Mouse (Mus musculus) hindbrain, embryonic 11.5 days (tissue): ENCODE measurements around the gene Gm28308. TPM values are rescaled to one million over a fixed set of nuclear protein-coding genes. Genes with fewer than 3 reads are reported as not detected.

Source experiments
- ATAC-seq: fragments of 200-750 bp; cut with Nextera tagmentation; 2 replicates; pipeline ENCODE4 v1.8.0; 2017; ENCODE audit warnings: mild to moderate bottlenecking, moderate TSS enrichment, moderate library complexity; ENCODE audit not compliant: low FRiP score
- DNase-seq: peaks from one replicate; pipeline ENCODE4 v3.0.0-alpha.2; 2015; ENCODE audit warnings: low spot score
- H3K27ac ChIP-seq: fragments of 300-500 bp; sonication (generic); 2 replicates; pipeline ENCODE4 v1.5.1; 2014; ENCODE audit warnings: mild to moderate bottlenecking, low read depth, low read length
- H3K27me3 ChIP-seq: fragments of 300-500 bp; sonication (generic); 2 replicates; pipeline ENCODE4 v1.6.1; 2014; ENCODE audit warnings: mild to moderate bottlenecking, low read length, moderate library complexity, mixed read lengths; ENCODE audit not compliant: control insufficient read depth, insufficient read depth
- H3K36me3 ChIP-seq: fragments of 300-500 bp; sonication (generic); 2 replicates; pipeline ENCODE4 v1.6.1; 2014; ENCODE audit warnings: mild to moderate bottlenecking, low read length, moderate library complexity, mixed read lengths; ENCODE audit not compliant: control insufficient read depth, insufficient read depth
- H3K4me1 ChIP-seq: fragments of 300-500 bp; sonication (generic); replicated peaks from 2 replicates; pipeline ENCODE4 v1.6.1; 2014; ENCODE audit warnings: low read length, mixed read lengths; ENCODE audit not compliant: control insufficient read depth, insufficient read depth
- H3K4me2 ChIP-seq: fragments of 300-500 bp; sonication (generic); replicated peaks from 2 replicates; pipeline ENCODE4 v1.6.1; 2014; ENCODE audit warnings: mild to moderate bottlenecking, low read depth, low read length
- H3K4me3 ChIP-seq: fragments of 300-500 bp; sonication (generic); 2 replicates; pipeline ENCODE4 v1.5.1; 2014; ENCODE audit warnings: low read depth, low read length
- H3K9ac ChIP-seq: fragments of 300-500 bp; sonication (generic); 2 replicates; pipeline ENCODE4 v1.6.1; 2014; ENCODE audit warnings: low read depth, low read length
- H3K9me3 ChIP-seq: fragments of 300-500 bp; sonication (generic); 2 replicates; pipeline ENCODE4 v1.6.1; 2016; ENCODE audit warnings: low read length; ENCODE audit not compliant: control insufficient read depth
- WGBS: fragments of 180-500 bp; shearing (Covaris S2); extraction: QIAGEN DNeasy Blood & Tissue Kit; methylation state at CpG from one replicate; pipeline ENCODE4 v1.1.7; 2014; 5-methylcytosine and 5-hydroxymethylcytosine counted together
- polyA plus RNA-seq: library from polyadenylated mRNA; unstranded; fragments of >200 nt; fragmentation: Nextera tagmentation; extraction: Ambion mirVana; gene quantifications from 2 replicates; pipeline ENCODE4 v1.2.1, GENCODE M21; 2014

The Gm28308 gene
- polyA plus RNA-seq, 1 experiment from 2014 or later = not detected

- no peaks in the 10 kb centered on the region for H3K4me1 ChIP-seq
- WGBS = 2% methylated on average over 12 of the region's 12 CpGs
- peak; percentile 59 for DNase-seq
Observed at GRCm38 (mm10) chr6:52159164-52159761, 53.9 kb downstream of the Gm28308 start.

GRCm38 (mm10) chr6:52158276-52159051 is 54.7 kb downstream of the Gm28308 start, which contains the start of gene Hoxa1:
Gene Hoxa1 (minus strand): TSS chr6:52158317.
- under 1% methylated on average over 52 of the region's 55 CpGs for WGBS
- ATAC-seq = peak; percentile 91
- Histone ChIP-seq H3K4me3 (peak within 1 kb of the TSS; percentile 76), H3K36me3 (no peaks in the 10 kb centered on the region), H3K4me2 (peak within 1 kb of the TSS; percentile 95), H3K4me1 (no peaks in the 10 kb centered on the region), H3K27ac (peak within 1 kb of the TSS; percentile 94), H3K9ac (peak within 1 kb of the TSS; percentile 84), H3K27me3 (peaks cover 53% of the 10 kb centered on the region), H3K9me3 (no peaks in the 10 kb centered on the region)
- peak; percentile 86 for DNase-seq

More at GRCm38 (mm10) chr6:52159164-52159761, 53.9 kb downstream of the Gm28308 start:
- 0 out of 2 replicates have a peak, but pooled peaks have one; percentile 10 for ATAC-seq
- Histone ChIP-seq H3K27ac (peak overlapping the region; percentile 94), H3K36me3 (no peaks in the 10 kb centered on the region), H3K9me3 (no peaks in the 10 kb centered on the region), H3K9ac (peak overlapping the region; percentile 84), H3K4me3 (peak overlapping the region; percentile 76), H3K27me3 (peaks cover 50% of the 10 kb centered on the region), H3K4me2 (peak overlapping the region; percentile 95)

DNA sequence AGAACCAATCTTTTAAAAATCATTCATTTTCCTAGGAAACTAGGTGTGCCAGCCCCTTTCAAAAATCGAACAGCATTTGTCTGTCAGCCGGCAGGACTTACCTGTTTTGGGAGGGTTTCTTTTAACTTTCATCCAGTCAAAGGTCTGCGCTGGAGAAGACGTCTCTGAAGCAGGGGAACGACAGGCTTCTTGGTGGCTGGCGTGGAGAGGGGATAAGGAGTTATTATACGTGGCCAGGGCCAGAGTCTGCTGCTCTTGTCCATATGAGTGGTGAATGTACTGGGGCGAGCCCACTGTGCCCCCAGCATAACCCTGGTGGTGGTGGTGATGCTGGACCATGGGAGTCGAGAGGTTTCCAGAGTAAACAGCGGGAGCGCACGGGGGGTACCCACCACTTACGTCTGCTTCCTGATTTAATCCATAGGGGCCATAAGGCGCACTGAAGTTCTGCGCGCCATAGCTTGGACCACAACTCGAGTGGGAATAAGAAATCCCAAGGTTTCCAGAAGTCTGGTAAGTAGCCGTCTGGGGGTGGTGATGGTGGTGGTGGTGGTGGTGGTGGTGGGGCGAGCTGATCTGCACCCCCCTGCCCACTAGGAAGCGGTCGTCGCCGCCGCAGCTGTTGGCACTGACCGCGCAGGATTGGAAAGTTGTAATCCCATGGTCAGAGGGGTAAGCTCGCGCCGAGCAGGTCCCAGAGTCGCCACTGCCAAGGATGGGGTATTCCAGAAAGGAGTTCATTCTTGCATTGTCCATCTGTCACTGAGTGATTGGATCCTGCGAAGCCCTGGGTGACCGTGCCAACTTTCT is 55.5 kb downstream of the Gm28308 start:
- Histone ChIP-seq H3K9me3 (no peaks in the 10 kb centered on the region), H3K27ac (peak overlapping the region; percentile 37; the same call in 1 of the 2 replicates), H3K27me3 (peaks cover 56% of the 10 kb centered on the region), H3K36me3 (no peaks in the 10 kb centered on the region), H3K4me1 (no peaks in the 10 kb centered on the region), H3K9ac (peak overlapping the region; percentile 44; the same call in 1 of the 2 replicates), H3K4me2 (peak overlapping the region; percentile 95), H3K4me3 (peak overlapping the region; percentile 76)
- ATAC-seq (peak; percentile 63; the same call in 1 of the 2 replicates), DNase-seq (peak; percentile 44)
- WGBS = 1% methylated on average over 32 of the region's 32 CpGs

DNA sequence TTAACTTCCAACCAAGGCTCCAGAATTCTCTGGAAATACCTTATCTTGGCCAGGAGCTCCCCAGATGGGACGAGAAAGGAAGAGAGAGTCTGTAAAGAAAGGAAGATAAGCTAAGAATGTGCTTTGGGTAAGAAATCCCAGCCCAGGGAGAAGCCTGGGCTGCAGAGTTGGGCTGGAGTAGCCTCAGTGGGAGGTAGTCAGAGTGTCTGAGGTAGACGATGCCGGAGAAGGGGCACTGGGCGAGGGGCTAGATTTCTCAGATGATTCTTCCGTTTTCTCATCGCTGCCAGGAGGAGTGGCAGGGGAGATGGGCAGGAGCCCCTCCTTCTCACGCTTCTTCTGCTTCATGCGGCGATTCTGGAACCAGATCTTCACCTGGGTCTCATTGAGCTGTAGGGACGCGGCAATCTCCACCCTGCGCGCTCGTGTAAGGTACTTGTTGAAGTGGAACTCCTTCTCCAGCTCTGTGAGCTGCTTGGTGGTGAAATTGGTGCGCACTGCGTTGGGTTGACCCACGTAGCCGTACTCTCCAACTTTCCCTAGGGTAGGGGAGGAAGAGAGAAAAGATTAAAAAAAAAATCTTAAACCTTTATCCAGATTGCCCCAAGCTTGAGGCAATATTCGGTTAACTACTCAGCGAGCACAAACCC is 56.5 kb downstream of the Gm28308 start:
- Histone ChIP-seq H3K4me3 (peak overlapping the region; percentile 76), H3K27ac (no peak overlapping the region), H3K27me3 (peaks cover 62% of the 10 kb centered on the region), H3K4me1 (no peaks in the 10 kb centered on the region), H3K4me2 (peak overlapping the region; percentile 95), H3K9ac (0 out of 2 replicates have a peak overlapping the region, but pooled peaks have one; percentile 20), H3K9me3 (no peaks in the 10 kb centered on the region), H3K36me3 (no peaks in the 10 kb centered on the region)
- DNase-seq = peak; percentile 47
- no peak for ATAC-seq
- WGBS = under 1% methylated on average over 20 of the region's 20 CpGs

GRCm38 (mm10) chr6:52155471-52155870 is 57.7 kb downstream of the Gm28308 start:
- Histone ChIP-seq H3K27me3 (peaks cover 69% of the 10 kb centered on the region), H3K4me3 (no peak overlapping the region), H3K4me1 (no peaks in the 10 kb centered on the region), H3K9me3 (no peaks in the 10 kb centered on the region), H3K4me2 (no peak overlapping the region), H3K27ac (no peak overlapping the region), H3K36me3 (no peaks in the 10 kb centered on the region), H3K9ac (no peak overlapping the region)
- ATAC-seq (no peak), DNase-seq (no peak)
- 48% methylated on average over 3 of the region's 3 CpGs for WGBS

- H3K27me3 ChIP-seq = peaks cover 74% of the 10 kb centered on the region
- no peak overlapping the region for H3K4me3 ChIP-seq
- H3K27ac ChIP-seq = no peak overlapping the region
- H3K9me3 ChIP-seq = no peaks in the 10 kb centered on the region
- H3K4me1 ChIP-seq = no peaks in the 10 kb centered on the region
- H3K36me3 ChIP-seq = no peaks in the 10 kb centered on the region
- no peak overlapping the region for H3K9ac ChIP-seq
- no peak for ATAC-seq
- peak overlapping the region; percentile 6 for H3K4me2 ChIP-seq
- peak; percentile 37 for DNase-seq
- WGBS = 10% methylated on average over 5 of the region's 5 CpGs
Observed at GRCm38 (mm10) chr6:52154044-52154443, 59.1 kb downstream of the Gm28308 start.

GRCm38 (mm10) chr6:52153270-52153669 is 59.9 kb downstream of the Gm28308 start:
- DNase-seq (no peak), ATAC-seq (no peak)
- Histone ChIP-seq H3K4me1 (no peaks in the 10 kb centered on the region), H3K36me3 (no peaks in the 10 kb centered on the region), H3K27me3 (peaks cover 73% of the 10 kb centered on the region), H3K9me3 (no peaks in the 10 kb centered on the region), H3K9ac (no peak overlapping the region), H3K4me2 (no peak overlapping the region), H3K4me3 (no peak overlapping the region), H3K27ac (no peak overlapping the region)
- 1% methylated on average over 6 of the region's 6 CpGs for WGBS
